Mouse (Mus musculus) small intestine, adult 2 months (tissue): ENCODE results near the gene Grin2b.

Source experiments
- CTCF ChIP-seq: fragments of 200-500 bp; IDR thresholded peaks from 2 replicates; pipeline ENCODE4 v1.5.1; 2012; ENCODE audit warnings: low read depth, mild to moderate bottlenecking, control low read depth, inconsistent platforms, low read length, moderate library complexity, mixed read lengths; ENCODE audit not compliant: insufficient replicate concordance, insufficient read length; ENCODE audit errors: extremely low read depth
- POLR2A ChIP-seq: fragments of 200-500 bp; IDR thresholded peaks from 2 replicates; pipeline ENCODE4 v1.6.1; 2012; ENCODE audit warnings: low read depth, mild to moderate bottlenecking, control low read depth, inconsistent platforms, low read length, moderate library complexity

DNA sequence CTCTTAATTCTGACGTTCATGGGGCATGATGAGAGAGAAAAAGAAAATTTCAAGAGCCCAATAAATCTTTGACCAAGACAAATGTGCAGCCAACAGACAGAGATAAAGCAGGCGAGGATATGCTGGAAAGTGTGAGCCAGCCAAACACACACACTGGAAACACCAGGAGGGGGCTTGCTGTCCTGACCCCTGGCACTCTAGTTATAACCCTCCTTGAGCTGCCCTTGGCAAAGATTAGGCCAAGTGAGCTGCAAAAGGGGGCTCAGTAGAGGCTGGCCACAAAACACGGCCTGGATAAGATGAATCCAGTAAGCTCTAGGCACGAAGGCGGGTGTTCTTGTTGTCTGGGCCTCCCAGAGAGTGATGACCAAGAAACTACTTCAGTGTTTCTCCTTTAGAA lies 128.8 kb downstream of the Grin2b start:
- TF ChIP-seq POLR2A = no peak
- TF ChIP-seq CTCF = no peak
